Mouse (Mus musculus): ENCODE measurements at regions not wholly inside any gene's neighbourhood (a gene's known extent, or its start where the extent isn't known, plus 50 kb on each side); places are given as distances from the start of the nearest gene placed in this dataset.

DNA sequence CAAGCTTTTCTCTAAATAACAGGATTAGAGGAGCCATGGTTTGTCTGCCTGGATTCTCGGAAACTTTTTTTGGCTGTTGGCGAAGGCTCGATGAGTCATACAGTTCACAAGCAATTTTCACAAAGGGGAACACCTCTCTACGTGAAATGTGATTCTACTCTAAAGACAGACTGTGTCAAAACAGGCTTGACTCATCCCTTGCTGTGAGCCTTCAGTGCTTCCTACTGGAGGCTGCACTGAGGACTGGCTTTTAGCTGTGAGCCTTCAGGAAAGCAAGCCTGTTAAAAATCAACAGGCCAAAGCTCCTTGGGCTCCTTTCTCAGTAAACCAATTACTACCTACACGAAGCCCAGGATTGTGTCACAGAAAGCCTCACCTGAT lies 330.6 kb downstream of the Klf6 start:
- Histone ChIP-seq H3K4me1 (peaks cover 16% of the 10 kb centered on the region), H3K9me3 (no peaks in the 10 kb centered on the region), H3K36me3 (replicated peaks) (no peaks in the 10 kb centered on the region), H3K4me3 (replicated peaks) (no peak overlapping the region), H3K27ac (no peak overlapping the region), H3K9ac (no peak overlapping the region), H3K27me3 (no peaks in the 10 kb centered on the region), H3K4me2 (no peak overlapping the region)
- 37% methylated on average over 5 of the region's 5 CpGs for WGBS
- no peak for ATAC-seq (ENCODE audit: low FRiP score)

DNA sequence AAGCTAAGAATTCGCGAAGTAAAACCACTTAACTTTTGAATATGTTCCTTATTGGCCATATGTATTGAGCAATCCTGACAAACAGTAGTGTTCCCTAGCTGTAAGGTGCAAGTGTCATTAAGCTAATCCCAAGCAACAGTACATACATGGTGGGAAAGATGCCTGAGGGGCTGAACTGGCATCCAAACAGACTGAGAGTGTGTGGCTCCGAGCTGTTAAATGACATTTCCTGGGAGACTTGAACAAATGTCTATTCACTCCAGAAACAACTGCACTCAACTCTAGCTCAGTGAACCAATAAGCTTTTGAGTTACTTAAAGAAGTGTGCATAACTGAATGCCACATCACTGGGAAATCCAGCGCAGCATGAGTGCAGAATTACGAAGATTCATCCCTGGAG lies 335.4 kb downstream of the Klf6 start:
- H3K4me2 ChIP-seq: no peak overlapping the region
- H3K4me3 ChIP-seq (replicated peaks): no peak overlapping the region
- H3K9ac ChIP-seq: no peak overlapping the region
- no peak; the same call in 1 of the 2 replicates for ATAC-seq (ENCODE audit: low FRiP score)
- no peak overlapping the region for H3K27ac ChIP-seq
- no peaks in the 10 kb centered on the region for H3K27me3 ChIP-seq
- peaks cover 17% of the 10 kb centered on the region for H3K4me1 ChIP-seq
- 64% methylated on average over 5 of the region's 5 CpGs for WGBS
- H3K9me3 ChIP-seq: no peaks in the 10 kb centered on the region
- no peaks in the 10 kb centered on the region for H3K36me3 ChIP-seq (replicated peaks)

DNA sequence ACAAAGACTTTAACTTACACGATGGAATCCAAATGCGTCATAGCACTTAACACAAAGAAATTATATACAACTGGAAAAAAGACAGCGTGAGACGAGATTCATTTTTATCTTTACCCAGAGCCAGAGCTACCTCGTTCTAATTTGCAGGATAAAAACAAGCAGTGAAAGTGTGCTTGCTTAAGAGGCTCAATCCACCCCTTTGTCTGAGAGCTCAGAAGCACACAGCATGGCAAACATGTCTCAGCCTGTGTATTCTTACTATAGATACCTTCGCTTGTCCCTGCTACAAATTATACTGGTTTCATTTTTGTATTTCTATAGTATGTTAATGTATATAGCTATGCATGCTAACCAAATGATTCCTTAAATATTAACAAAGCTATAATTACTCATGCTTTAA lies 337.8 kb downstream of the Klf6 start:
- Histone ChIP-seq H3K36me3 (replicated peaks) (no peaks in the 10 kb centered on the region), H3K4me2 (no peak overlapping the region), H3K9me3 (no peaks in the 10 kb centered on the region), H3K4me3 (replicated peaks) (no peak overlapping the region), H3K27ac (no peak overlapping the region), H3K9ac (no peak overlapping the region), H3K27me3 (no peaks in the 10 kb centered on the region), H3K4me1 (peaks cover 8% of the 10 kb centered on the region)
- ATAC-seq (ENCODE audit: low FRiP score): no peak
- 70% methylated on average over 6 of the region's 6 CpGs for WGBS

DNA sequence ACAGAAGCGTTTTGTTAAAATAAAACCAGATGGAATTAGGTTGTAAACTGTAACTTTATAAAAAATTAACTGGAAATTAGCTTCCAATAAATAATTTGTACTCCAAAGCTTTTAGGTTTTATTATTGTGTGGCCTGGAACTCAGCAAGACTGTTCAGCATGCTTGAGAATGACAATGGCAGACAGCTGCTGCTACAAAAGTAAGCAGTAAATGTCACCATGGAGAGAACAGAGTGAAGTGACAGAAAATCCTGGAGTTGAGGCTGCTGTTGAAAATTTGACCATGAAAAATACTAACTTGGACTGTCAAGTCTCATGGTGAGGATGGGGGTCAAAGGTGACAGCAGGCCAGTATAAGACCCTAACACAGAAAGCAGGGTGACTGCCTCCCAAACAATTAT lies 340.2 kb downstream of the Klf6 start:
- peaks cover 3% of the 10 kb centered on the region for H3K4me1 ChIP-seq
- H3K27me3 ChIP-seq: no peaks in the 10 kb centered on the region
- H3K36me3 ChIP-seq (replicated peaks): no peaks in the 10 kb centered on the region
- no peak for ATAC-seq (ENCODE audit: low FRiP score)
- WGBS: 76% methylated on average over 1 of the region's 1 CpGs
- H3K9ac ChIP-seq: no peak overlapping the region
- H3K27ac ChIP-seq: no peak overlapping the region
- H3K4me3 ChIP-seq (replicated peaks): no peak overlapping the region
- H3K4me2 ChIP-seq: no peak overlapping the region
- H3K9me3 ChIP-seq: no peaks in the 10 kb centered on the region

DNA sequence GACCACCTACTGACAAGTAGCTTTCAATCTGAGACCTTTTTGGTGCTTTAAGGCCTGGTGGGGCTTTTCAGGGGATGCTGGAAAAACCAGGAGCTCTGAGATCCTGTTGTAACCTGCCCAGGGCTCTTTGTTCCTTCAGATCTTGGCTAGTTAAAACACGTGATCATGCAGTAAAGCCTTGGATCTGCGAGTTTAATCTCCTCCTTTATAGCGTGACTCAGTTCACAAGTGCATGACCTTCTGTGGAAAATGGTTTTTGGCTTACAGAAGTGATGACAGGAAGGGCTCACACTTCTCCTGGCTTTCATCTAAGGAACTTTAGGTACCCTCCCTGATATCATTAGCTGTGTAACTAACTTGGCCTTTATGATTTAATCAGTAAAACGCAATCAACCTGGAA lies 343.1 kb upstream of the Pitrm1 start:
- Histone ChIP-seq H3K9me3 (no peaks in the 10 kb centered on the region), H3K4me3 (replicated peaks) (no peak overlapping the region), H3K27me3 (no peaks in the 10 kb centered on the region), H3K4me2 (no peak overlapping the region), H3K36me3 (replicated peaks) (no peaks in the 10 kb centered on the region), H3K9ac (no peak overlapping the region), H3K27ac (no peak overlapping the region), H3K4me1 (no peaks in the 10 kb centered on the region)
- WGBS: 81% methylated on average over 4 of the region's 4 CpGs
- no peak for ATAC-seq (ENCODE audit: low FRiP score)

DNA sequence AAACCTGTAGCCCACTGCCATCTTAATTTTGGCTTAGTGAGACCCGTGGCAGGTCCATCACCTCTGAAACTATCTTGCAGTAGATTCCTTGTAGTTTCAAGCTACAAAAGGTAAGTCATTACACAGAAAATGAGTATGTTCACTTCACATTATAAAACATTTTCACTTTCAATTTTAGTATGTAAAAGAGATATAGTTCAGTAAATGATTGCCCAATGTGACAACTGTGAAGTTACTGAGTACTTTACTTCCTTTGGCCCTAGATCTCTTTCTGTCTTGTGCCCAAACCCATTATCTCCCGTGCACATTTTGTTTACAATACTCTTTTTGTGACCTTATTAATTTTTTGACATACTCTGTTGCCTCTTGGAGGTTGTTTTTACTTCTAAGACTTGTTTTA lies 335.4 kb upstream of the Pitrm1 start:
- Histone ChIP-seq H3K9ac (no peak overlapping the region), H3K9me3 (no peaks in the 10 kb centered on the region), H3K27me3 (no peaks in the 10 kb centered on the region), H3K36me3 (replicated peaks) (no peaks in the 10 kb centered on the region), H3K4me3 (replicated peaks) (no peak overlapping the region), H3K4me1 (no peaks in the 10 kb centered on the region), H3K27ac (no peak overlapping the region), H3K4me2 (no peak overlapping the region)
- WGBS: 87% methylated on average over 2 of the region's 2 CpGs
- no peak for ATAC-seq (ENCODE audit: low FRiP score)

DNA sequence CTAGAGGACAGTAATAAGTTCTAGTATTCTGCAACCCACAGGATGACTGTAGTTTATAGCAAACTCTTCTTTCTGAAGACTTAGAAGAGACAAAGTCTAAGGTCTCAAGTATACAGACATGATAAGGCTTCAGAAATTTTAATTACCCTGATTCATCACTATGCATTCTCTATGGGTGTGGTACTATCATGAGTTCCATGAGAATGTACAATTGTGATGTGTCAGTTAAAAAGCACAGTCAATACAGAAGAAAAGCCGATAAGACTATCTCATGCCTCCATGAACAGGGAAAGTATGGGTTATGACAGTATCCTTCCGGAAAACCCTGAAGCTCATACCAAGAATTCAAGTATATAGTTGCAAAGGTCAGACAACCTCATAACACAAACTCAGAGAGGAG lies 333.8 kb upstream of the Pitrm1 start:
- Histone ChIP-seq H3K9me3 (no peaks in the 10 kb centered on the region), H3K36me3 (replicated peaks) (no peaks in the 10 kb centered on the region), H3K4me3 (replicated peaks) (no peak overlapping the region), H3K27me3 (no peaks in the 10 kb centered on the region), H3K4me1 (no peaks in the 10 kb centered on the region), H3K27ac (no peak overlapping the region), H3K9ac (no peak overlapping the region), H3K4me2 (no peak overlapping the region)
- WGBS: 90% methylated on average over 2 of the region's 2 CpGs
- ATAC-seq (ENCODE audit: low FRiP score): no peak

DNA sequence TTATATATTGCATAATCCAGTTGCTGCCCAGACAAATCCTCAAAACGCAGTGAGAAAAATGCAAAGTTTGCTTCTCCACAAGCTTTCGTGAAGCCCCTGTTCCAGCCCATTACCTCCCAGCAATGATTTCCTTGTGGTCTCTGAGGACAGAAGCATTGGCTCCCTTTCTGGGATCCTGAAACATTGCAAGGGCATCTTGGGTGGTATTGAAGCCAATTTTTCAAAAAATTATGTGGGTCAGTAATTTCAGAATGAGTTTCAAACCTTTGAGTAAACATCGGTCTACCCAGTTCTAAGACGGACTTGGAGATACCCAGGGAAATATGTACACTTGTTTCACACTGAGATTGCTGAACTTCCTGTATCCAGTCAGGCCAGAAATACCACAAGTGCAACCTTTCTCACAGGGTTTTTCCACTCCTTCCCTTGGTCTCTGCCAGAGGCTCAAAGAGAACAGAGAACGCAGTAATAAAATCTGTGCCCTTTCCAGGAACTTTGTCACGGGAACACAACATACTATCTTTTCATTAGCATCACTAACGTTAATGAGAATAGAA lies 321.8 kb upstream of the Pitrm1 start:
- H3K36me3 ChIP-seq (replicated peaks): no peaks in the 10 kb centered on the region
- H3K4me1 ChIP-seq: no peaks in the 10 kb centered on the region
- no peak overlapping the region for H3K9ac ChIP-seq
- H3K27me3 ChIP-seq: no peaks in the 10 kb centered on the region
- H3K4me3 ChIP-seq (replicated peaks): no peak overlapping the region
- no peak overlapping the region for H3K4me2 ChIP-seq
- no peak for ATAC-seq (ENCODE audit: low FRiP score)
- no peaks in the 10 kb centered on the region for H3K9me3 ChIP-seq
- no peak overlapping the region for H3K27ac ChIP-seq
- WGBS: 85% methylated on average over 7 of the region's 7 CpGs

DNA sequence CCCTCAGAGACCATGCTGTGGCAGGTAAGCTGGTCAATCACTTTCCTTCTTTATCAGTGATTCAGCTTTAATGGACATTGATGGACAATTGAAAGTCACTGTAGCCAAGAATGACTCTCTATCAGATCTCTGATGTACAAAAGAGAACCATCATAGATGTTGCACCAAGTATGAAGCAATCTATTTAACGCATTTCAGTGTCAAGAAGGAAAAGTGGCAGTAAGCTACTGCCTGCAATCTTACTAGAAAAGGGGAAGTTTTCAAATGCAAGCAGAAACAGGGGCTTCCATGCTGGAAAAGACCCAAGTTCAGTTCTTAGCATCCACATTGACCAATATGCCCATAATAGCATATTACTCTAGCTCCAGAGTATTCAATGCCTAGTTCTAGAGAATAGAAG lies 319.7 kb upstream of the Pitrm1 start:
- Histone ChIP-seq H3K4me3 (replicated peaks) (no peak overlapping the region), H3K27ac (no peak overlapping the region), H3K4me2 (no peak overlapping the region), H3K27me3 (no peaks in the 10 kb centered on the region), H3K9me3 (no peaks in the 10 kb centered on the region), H3K36me3 (replicated peaks) (no peaks in the 10 kb centered on the region), H3K4me1 (no peaks in the 10 kb centered on the region), H3K9ac (no peak overlapping the region)
- no peak for ATAC-seq (ENCODE audit: low FRiP score)
- 92% methylated on average over 1 of the region's 1 CpGs for WGBS

DNA sequence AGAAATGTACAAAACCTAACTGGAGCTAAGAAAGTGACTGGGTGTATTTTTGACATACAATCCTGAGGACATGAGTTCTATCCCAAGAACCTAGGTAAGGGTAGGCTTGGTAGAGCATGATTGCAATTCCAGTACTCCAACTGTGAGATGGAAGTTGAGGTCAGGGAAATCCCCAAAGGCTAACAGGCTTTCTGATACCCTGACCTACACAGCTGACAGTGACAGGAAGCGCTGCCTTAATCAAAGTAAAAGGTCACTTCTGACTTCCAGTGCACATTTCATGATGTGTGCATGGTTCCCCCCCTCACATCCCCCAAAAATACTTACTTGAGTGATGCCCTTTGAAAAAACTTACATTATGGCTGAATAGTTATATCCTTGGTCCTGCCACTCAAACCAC lies 312.6 kb upstream of the Pitrm1 start:
- no peaks in the 10 kb centered on the region for H3K9me3 ChIP-seq
- 92% methylated on average over 1 of the region's 1 CpGs for WGBS

DNA sequence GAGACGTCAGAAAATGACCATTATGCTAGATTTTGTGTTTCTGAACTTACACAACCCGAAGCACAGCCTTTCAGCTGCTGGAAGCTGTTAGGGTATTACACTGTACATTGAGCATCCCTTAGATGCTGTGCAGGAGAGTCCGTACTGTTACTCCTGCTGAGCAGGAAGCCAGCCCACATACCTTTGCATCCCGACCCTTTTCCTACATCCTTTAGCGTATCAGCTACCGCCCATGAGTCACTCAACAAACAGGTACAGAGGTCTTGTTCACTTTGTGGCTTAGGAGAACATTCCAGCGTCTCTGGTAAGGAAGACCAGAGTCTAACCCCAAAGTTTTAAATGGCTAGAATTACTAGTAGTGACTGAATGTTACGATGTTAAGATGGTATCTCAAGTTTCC lies 311.4 kb upstream of the Pitrm1 start:
- 92% methylated on average over 8 of the region's 8 CpGs for WGBS
- ATAC-seq (ENCODE audit: low FRiP score): no peak
- Histone ChIP-seq H3K9ac (no peak overlapping the region), H3K9me3 (no peaks in the 10 kb centered on the region), H3K27me3 (no peaks in the 10 kb centered on the region), H3K4me1 (no peaks in the 10 kb centered on the region), H3K36me3 (replicated peaks) (no peaks in the 10 kb centered on the region), H3K27ac (no peak overlapping the region), H3K4me2 (no peak overlapping the region), H3K4me3 (replicated peaks) (no peak overlapping the region)

More for the DNA sequence above, 312.6 kb upstream of the Pitrm1 start:
- Histone ChIP-seq H3K9ac (no peak overlapping the region), H3K27ac (no peak overlapping the region), H3K4me3 (replicated peaks) (no peak overlapping the region), H3K4me1 (no peaks in the 10 kb centered on the region), H3K36me3 (replicated peaks) (no peaks in the 10 kb centered on the region), H3K27me3 (no peaks in the 10 kb centered on the region), H3K4me2 (no peak overlapping the region)
- no peak for ATAC-seq (ENCODE audit: low FRiP score)

DNA sequence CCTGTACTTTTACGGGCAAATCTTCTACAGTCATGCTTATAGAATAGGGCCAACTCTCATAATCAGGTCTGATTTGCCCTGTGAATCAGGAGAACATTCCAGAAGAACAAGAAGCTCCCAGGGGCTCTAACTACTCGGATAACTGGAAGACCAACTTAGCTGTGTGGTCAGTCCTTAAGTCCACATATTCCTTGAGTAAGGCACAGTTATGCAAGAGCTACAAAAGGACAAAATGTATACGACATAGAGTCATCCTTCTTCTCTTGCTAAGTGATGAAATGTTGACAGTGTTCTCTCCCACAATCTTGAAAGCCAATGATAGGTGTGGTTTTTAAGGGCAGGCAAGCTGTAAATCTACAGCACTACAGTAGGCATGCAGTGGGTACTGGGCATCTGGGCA lies 310.7 kb upstream of the Pitrm1 start:
- no peaks in the 10 kb centered on the region for H3K27me3 ChIP-seq
- WGBS: 89% methylated on average over 3 of the region's 3 CpGs
- H3K27ac ChIP-seq: no peak overlapping the region
- H3K4me1 ChIP-seq: no peaks in the 10 kb centered on the region
- H3K4me2 ChIP-seq: no peak overlapping the region
- H3K4me3 ChIP-seq (replicated peaks): no peak overlapping the region
- H3K36me3 ChIP-seq (replicated peaks): no peaks in the 10 kb centered on the region
- no peak overlapping the region for H3K9ac ChIP-seq
- no peaks in the 10 kb centered on the region for H3K9me3 ChIP-seq
- ATAC-seq (ENCODE audit: low FRiP score): no peak

DNA sequence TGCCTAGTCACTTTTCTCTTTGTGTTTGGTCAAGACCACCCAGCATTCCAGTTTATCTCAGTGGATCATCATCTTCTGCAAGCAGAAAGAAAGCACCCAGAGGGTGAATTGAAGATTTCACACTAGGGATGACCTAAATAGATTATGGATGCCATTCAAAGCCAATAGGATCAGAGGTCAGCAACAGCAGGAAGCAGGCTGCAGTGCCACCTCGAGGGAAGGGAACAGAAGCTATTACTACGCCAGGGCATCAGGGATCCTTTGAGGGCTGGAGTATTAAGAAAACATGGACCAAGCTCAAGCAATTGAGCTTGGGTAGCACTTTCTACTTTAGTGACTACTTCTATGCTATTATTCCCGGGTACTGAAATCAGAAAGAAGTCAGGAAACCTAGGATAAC lies 307.1 kb upstream of the Pitrm1 start:
- no peak overlapping the region for H3K4me2 ChIP-seq
- 49% methylated on average over 3 of the region's 3 CpGs for WGBS
- no peak overlapping the region for H3K4me3 ChIP-seq (replicated peaks)
- no peak overlapping the region for H3K27ac ChIP-seq
- no peaks in the 10 kb centered on the region for H3K4me1 ChIP-seq
- no peaks in the 10 kb centered on the region for H3K27me3 ChIP-seq
- no peak overlapping the region for H3K9ac ChIP-seq
- no peak for ATAC-seq (ENCODE audit: low FRiP score)
- H3K36me3 ChIP-seq (replicated peaks): no peaks in the 10 kb centered on the region
- no peaks in the 10 kb centered on the region for H3K9me3 ChIP-seq

Measured in forebrain, embryonic 12.5 days (tissue).